Mouse (Mus musculus) monocyte, adult 59 days (primary cell): Measurements from ENCODE around the gene Car2. TPM values are rescaled to one million over a fixed set of nuclear protein-coding genes. Genes with fewer than 3 reads are reported as not detected.

ENCODE experiments used
- total RNA-seq, 2 experiments: library from RNA; stranded (reverse); gene quantifications; one replicate each; pipeline ENCODE4 v1.2.4; 2023

Car2 gene
- total RNA-seq, result 1 to 10 TPM; 1.8 to 2.0 TPM

DNA sequence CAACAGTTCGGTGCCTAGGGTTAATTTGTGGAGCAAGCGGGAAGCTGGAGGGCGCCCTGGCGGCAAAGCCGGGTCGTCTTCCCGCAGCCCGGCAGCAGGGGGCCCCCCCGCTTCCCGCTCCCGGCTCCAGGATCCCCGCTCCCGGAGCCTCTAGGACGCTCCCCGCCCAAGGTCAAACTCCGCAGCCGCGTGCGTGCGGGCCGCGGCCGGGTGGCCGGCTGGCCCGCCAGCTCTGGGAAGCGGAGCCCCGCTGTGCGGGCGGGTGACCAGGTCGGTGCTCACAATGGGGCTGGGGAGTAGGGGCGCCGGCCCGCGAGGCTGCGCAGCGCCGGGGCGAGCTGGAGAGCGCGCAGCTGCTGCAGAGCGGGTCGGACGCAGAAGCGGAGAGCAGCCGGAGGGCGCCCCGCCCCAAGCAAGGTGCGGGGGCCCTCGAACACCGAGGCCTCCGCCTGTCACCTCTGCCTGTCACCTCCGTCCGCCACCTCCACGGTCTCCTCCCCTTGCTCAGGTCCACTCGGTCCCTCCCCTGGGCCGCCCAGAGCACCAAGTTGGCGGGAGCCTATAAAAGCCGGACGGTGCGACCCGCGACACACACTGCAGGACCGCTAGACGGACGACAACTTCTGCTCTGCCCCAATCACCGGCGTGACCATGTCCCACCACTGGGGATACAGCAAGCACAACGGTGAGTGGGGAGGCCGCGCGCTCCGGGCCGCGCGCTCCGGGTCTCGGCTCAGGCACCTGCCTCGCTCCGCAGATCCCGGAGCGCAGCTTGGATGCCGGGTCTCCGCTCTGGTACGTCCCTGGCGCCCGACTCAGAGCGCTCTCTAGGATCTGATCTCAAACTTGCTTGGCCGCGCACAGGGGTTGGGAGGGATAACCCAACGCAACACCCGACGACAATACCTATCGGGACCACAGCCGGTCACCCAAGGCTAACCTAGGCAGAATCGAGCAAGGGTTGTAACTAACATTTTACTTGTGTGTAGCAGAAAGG is at the start of gene Car2:
Gene Car2, plus strand, starts transcription at position 172 of the 997 bp plus-strand sequence.

GRCm38 (mm10) chr3:14863022-14863711 is 22.9 kb upstream of the Car2 start, which contains the start of gene Car3:
Car3 (plus strand) TSS chr3:14863512.

Other genes with a start within 250 kb of the Car2 start
- 1 to 10 TPM; 2.0 to 2.3 TPM for gene Car13, start 244.5 kb upstream of the Car2 start, total RNA-seq
- gene Car1, start 77.9 kb upstream of the Car2 start, total RNA-seq, result not detected
- gene Car3, start 22.8 kb upstream of the Car2 start, total RNA-seq, result not detected